Mouse (Mus musculus): ENCODE measurements at regions not wholly inside any gene's neighbourhood (a gene's known extent, or its start where the extent isn't known, plus 50 kb on each side); places are given as distances from the start of the nearest gene placed in this dataset.

- no peak for TF ChIP-seq CTCF (IDR thresholded peaks at IDR 0.05; ENCODE audit: control insufficient read depth, insufficient read depth, insufficient read length)
- no peak for TF ChIP-seq MYOD1 (IDR thresholded peaks at IDR 0.05; ENCODE audit: control insufficient read depth, insufficient read length, low read depth)
- TF ChIP-seq MAX (IDR thresholded peaks at IDR 0.05) = no peak
- no peak for TF ChIP-seq USF1 (IDR thresholded peaks at IDR 0.05; ENCODE audit: low read depth)
Observed at GRCm38 (mm10) chr10:117956174-117956950, 110.5 kb upstream of the Rap1b start.

Data from C2C12 (cell line).